Mouse (Mus musculus): ENCODE results near the gene Ccnyl1.

DNA sequence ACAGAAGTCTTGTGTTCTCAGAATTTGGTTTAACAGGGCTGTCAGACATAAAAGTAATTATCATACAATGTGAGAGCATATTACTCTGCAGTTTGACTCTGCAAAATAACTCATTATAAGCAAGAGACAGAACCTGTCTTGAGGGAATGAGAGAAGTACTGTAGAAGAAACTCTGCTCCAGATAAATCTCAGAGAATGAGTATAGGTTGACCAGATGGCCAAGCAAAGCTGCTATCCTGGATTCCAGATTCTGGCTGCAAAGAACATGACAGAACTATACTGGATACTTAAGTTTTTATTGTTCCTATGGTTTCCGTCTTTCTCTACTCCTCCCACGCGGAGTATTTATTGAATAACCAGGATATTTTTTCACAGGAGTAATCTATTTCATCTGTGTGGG is 7.2 kb upstream of the Ccnyl1 start:
- no peak for TF ChIP-seq POLR2A (IDR thresholded peaks at IDR 0.05; ENCODE audit: borderline replicate concordance, extremely low read depth, insufficient read depth, insufficient read length, poor library complexity, severe bottlenecking)
- TF ChIP-seq CTCF (IDR thresholded peaks at IDR 0.05; ENCODE audit: borderline replicate concordance, extremely low read depth, insufficient read depth, insufficient read length): no peak

Data from brain, embryonic 14.5 days (tissue).